Mouse (Mus musculus) myocyte (in vitro differentiated cells): ENCODE data around the gene Gpc5.

Source experiments
- CEBPB ChIP-seq: IDR thresholded peaks from 2 replicates; pipeline ENCODE4 v1.6.1; 2011; ENCODE audit warnings: mild to moderate bottlenecking, moderate library complexity; ENCODE audit not compliant: poor library complexity, insufficient read depth, severe bottlenecking
- E2F4 ChIP-seq: IDR thresholded peaks from one replicate; pipeline ENCODE4 v1.6.1; 2011; ENCODE audit warnings: mild to moderate bottlenecking, control low read depth, moderate library complexity; ENCODE audit not compliant: insufficient read depth
- MAX ChIP-seq: IDR thresholded peaks from one replicate; pipeline ENCODE4 v1.6.1; 2011; ENCODE audit warnings: low read depth, mild to moderate bottlenecking, control low read depth
- MYOD1 ChIP-seq, 3 experiments: IDR thresholded peaks; one replicate each; pipeline ENCODE4 v1.6.1; 2011; ENCODE audit warnings: control low read depth in 2 of 3, low read depth in 2 of 3, mild to moderate bottlenecking in 2 of 3, moderate library complexity in 1 of 3; ENCODE audit not compliant: insufficient read length in 2 of 3, control insufficient read depth in 1 of 3
- MYOG ChIP-seq, 3 experiments: IDR thresholded peaks; one replicate each; pipeline ENCODE4 v1.6.1; 2011; ENCODE audit warnings: control low read depth in 2 of 3, low read depth in 2 of 3, mild to moderate bottlenecking in 2 of 3; ENCODE audit not compliant: insufficient read length in 2 of 3, control insufficient read depth in 1 of 3, insufficient read depth in 1 of 3
- POLR2A ChIP-seq: IDR thresholded peaks from one replicate; pipeline ENCODE4 v1.6.1; 2011; ENCODE audit warnings: low read depth, mild to moderate bottlenecking, control low read depth, moderate library complexity; ENCODE audit not compliant: insufficient read length
- POLR2AphosphoS2 ChIP-seq: IDR thresholded peaks from one replicate; pipeline ENCODE4 v1.6.1; 2011; ENCODE audit warnings: low read depth, control low read depth; ENCODE audit not compliant: insufficient read length
- SRF ChIP-seq: IDR thresholded peaks from one replicate; pipeline ENCODE4 v1.6.1; 2011; ENCODE audit warnings: low read depth; ENCODE audit not compliant: control insufficient read depth, insufficient read length
- TCF12 ChIP-seq: IDR thresholded peaks from one replicate; pipeline ENCODE4 v1.6.1; 2011; ENCODE audit warnings: mild to moderate bottlenecking, control low read depth; ENCODE audit not compliant: poor library complexity, insufficient read depth, severe bottlenecking
- USF1 ChIP-seq: IDR thresholded peaks from one replicate; pipeline ENCODE4 v1.6.1; 2011; ENCODE audit warnings: low read depth, mild to moderate bottlenecking, control low read depth, moderate library complexity

- TF ChIP-seq POLR2A (no peak), MYOG (IDR thresholded peaks at IDR 0.05; ENCODE audit: control insufficient read depth in 1 of 3, insufficient read depth in 1 of 3, insufficient read length in 2 of 3, low read depth in 2 of 3) (no peak), TCF12 (no peak), MAX (no peak), POLR2AphosphoS2 (no peak), CEBPB (no peak), E2F4 (no peak), MYOD1 (IDR thresholded peaks at IDR 0.05; ENCODE audit: control insufficient read depth in 1 of 3, insufficient read length in 2 of 3, low read depth in 2 of 3) (no peak), USF1 (no peak), SRF (no peak)
Measured at GRCm38 (mm10) chr14:115413429-115413828, 321.4 kb downstream of the Gpc5 start.
